Mouse (Mus musculus): ENCODE data around the gene A930002H24Rik. TPM values are rescaled to one million over a fixed set of nuclear protein-coding genes. Genes with fewer than 3 reads are reported as not detected.

The A930002H24Rik gene
- polyA plus RNA-seq (2016; fragmentation: Nextera tagmentation; extraction: Ambion mirVana): 1.9 and 4.5 TPM in 2 replicates

DNA sequence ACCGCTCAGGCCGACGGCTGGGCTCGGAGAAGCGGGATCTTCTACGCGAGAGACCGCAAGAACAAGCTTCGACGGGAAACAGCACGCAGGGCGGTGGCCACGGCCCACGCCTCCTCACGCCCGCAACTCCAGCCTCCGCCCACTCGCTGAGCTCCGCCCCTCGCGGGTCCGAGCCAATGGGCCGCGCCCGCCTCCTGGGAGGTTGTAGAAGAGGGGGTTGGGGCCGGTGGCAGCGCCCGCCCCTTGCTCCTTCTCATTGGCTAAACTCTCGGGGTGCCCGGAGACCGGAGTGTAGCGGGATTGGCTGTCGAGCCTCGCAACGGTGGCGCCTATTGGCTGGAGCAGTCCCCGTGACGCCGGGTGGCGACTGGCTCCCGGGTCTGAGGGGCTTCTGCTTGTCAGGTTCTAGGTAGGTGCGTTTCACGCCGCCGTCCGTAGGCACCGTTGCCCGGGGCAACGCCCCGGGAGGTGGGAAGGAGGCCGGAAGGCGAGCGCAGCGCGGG, at the start of gene A930002H24Rik:
Gene A930002H24Rik (minus strand): TSS at position 145 of the 503 bp plus-strand sequence.
- Histone ChIP-seq H3K4me2 (peak within 1 kb of the TSS; percentile 84), H3K36me3 (no peaks in the 10 kb centered on the region), H3K9ac (replicated peaks) (peak within 1 kb of the TSS; percentile 84), H3K27me3 (no peaks in the 10 kb centered on the region), H3K9me3 (no peaks in the 10 kb centered on the region), H3K4me3 (replicated peaks) (peak within 1 kb of the TSS; percentile 86), H3K27ac (peak within 1 kb of the TSS; percentile 70), H3K4me1 (replicated peaks) (peaks cover 4% of the 10 kb centered on the region)
- under 1% methylated on average over 55 of the region's 55 CpGs for WGBS
- ATAC-seq (ENCODE audit: insufficient number of reproducible peaks, insufficient read depth, low FRiP score, low TSS enrichment, low read depth): peak; percentile 99

DNA sequence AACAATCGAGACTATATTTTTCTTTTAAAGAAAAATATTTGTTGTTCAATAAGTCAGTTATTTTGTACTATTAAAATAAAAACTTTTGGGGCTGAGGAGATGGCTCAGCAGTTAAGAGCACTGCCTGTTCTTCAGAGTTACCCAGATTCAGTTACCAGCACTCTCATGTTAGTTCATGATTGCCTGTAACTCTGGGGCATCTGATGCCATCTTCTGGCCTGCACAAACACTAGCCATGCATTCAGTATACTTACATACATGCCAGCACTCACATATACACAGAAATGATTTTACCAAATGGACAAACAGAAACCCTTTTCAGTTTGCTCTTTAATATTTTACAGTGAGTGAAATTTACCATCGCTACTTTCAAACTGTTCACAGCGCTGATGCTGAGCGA, 45.7 kb upstream of the A930002H24Rik start:
- Histone ChIP-seq H3K27ac (no peak overlapping the region), H3K27me3 (no peaks in the 10 kb centered on the region), H3K9me3 (0 out of 2 replicates have a peak, but pooled peaks cover 3% of the 10 kb centered on the region), H3K9ac (replicated peaks) (no peak overlapping the region), H3K36me3 (0 out of 2 replicates have a peak, but pooled peaks cover 2% of the 10 kb centered on the region), H3K4me2 (no peak overlapping the region), H3K4me1 (replicated peaks) (no peaks in the 10 kb centered on the region), H3K4me3 (replicated peaks) (no peak overlapping the region)
- ATAC-seq (ENCODE audit: insufficient number of reproducible peaks, insufficient read depth, low FRiP score, low TSS enrichment, low read depth): no peak
- 98% methylated on average over 4 of the region's 4 CpGs for WGBS

GRCm38 (mm10) chr17:63897050-63897449, 33.5 kb upstream of the A930002H24Rik start:
- 89% methylated on average over 7 of the region's 7 CpGs for WGBS
- H3K4me2 ChIP-seq: no peak overlapping the region
- H3K27ac ChIP-seq: no peak overlapping the region
- no peaks in the 10 kb centered on the region for H3K9me3 ChIP-seq
- no peaks in the 10 kb centered on the region for H3K27me3 ChIP-seq
- 0 out of 2 replicates have a peak, but pooled peaks cover 2% of the 10 kb centered on the region for H3K4me1 ChIP-seq (replicated peaks)
- H3K36me3 ChIP-seq: 0 out of 2 replicates have a peak, but pooled peaks cover 8% of the 10 kb centered on the region
- no peak overlapping the region for H3K4me3 ChIP-seq (replicated peaks)
- no peak for ATAC-seq (ENCODE audit: insufficient number of reproducible peaks, insufficient read depth, low FRiP score, low TSS enrichment, low read depth)
- H3K9ac ChIP-seq (replicated peaks): no peak overlapping the region

GRCm38 (mm10) chr17:63895829-63896228, 32.2 kb upstream of the A930002H24Rik start:
- H3K27me3 ChIP-seq: no peaks in the 10 kb centered on the region
- 86% methylated on average over 3 of the region's 3 CpGs for WGBS
- no peak overlapping the region for H3K27ac ChIP-seq

GRCm38 (mm10) chr17:63890611-63891010, 27.0 kb upstream of the A930002H24Rik start:
- Histone ChIP-seq H3K36me3 (no peaks in the 10 kb centered on the region), H3K27me3 (no peaks in the 10 kb centered on the region), H3K9ac (replicated peaks) (no peak overlapping the region), H3K4me1 (replicated peaks) (no peaks in the 10 kb centered on the region), H3K27ac (no peak overlapping the region), H3K4me2 (no peak overlapping the region), H3K9me3 (no peaks in the 10 kb centered on the region), H3K4me3 (replicated peaks) (no peak overlapping the region)
- no peak for ATAC-seq (ENCODE audit: insufficient number of reproducible peaks, insufficient read depth, low FRiP score, low TSS enrichment, low read depth)

More at GRCm38 (mm10) chr17:63895829-63896228, 32.2 kb upstream of the A930002H24Rik start:
- Histone ChIP-seq H3K4me2 (no peak overlapping the region), H3K4me1 (replicated peaks) (0 out of 2 replicates have a peak, but pooled peaks cover 2% of the 10 kb centered on the region), H3K9me3 (no peaks in the 10 kb centered on the region), H3K4me3 (replicated peaks) (no peak overlapping the region), H3K36me3 (0 out of 2 replicates have a peak, but pooled peaks cover 8% of the 10 kb centered on the region), H3K9ac (replicated peaks) (no peak overlapping the region)
- ATAC-seq (ENCODE audit: insufficient number of reproducible peaks, insufficient read depth, low FRiP score, low TSS enrichment, low read depth): no peak

DNA sequence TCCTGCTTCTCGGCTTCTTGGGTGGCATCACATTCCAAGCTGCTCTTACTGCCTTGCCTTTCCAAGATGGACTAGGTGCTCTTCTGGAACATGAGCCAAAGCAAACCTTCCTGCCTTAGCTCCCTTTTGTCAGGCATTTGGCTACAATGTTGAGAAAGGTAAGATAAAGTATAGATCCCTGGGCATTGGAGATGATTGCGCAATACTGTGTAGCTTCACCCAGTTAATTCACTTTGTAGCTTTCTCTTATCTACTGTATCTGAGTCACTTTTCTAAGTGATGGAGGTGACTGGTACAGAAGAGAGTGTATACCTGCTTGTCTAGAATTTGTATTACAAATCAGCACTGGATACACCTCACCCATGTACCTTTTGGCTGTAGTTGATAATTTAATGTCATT, 23.4 kb upstream of the A930002H24Rik start:
- Histone ChIP-seq H3K27me3 (no peaks in the 10 kb centered on the region), H3K9ac (replicated peaks) (no peak overlapping the region), H3K36me3 (no peaks in the 10 kb centered on the region), H3K4me1 (replicated peaks) (no peaks in the 10 kb centered on the region), H3K4me2 (no peak overlapping the region), H3K27ac (no peak overlapping the region), H3K9me3 (no peaks in the 10 kb centered on the region), H3K4me3 (replicated peaks) (no peak overlapping the region)
- no peak for ATAC-seq (ENCODE audit: insufficient number of reproducible peaks, insufficient read depth, low FRiP score, low TSS enrichment, low read depth)
- 94% methylated on average over 2 of the region's 2 CpGs for WGBS

DNA sequence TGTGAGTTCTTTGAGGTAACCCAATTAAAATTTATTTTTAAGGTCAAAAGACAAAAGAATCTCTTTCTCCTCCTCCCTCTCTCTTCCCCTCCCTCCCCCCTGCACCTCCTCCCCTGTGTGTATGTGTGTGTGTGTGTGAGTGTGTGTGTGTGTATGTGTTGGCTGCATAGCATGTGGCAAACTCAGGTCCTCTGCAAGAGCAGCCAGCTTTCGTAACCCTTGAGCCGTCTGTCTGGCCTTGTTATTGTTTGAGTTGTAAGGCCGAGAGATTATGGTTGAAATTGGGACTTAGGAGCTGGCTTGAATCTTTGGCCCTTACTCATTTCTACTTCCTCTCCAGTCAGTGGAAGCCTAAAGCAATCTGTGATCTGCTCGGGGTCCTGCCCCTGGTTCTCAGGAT, 16.4 kb upstream of the A930002H24Rik start:
- Histone ChIP-seq H3K36me3 (no peaks in the 10 kb centered on the region), H3K4me1 (replicated peaks) (no peaks in the 10 kb centered on the region), H3K27me3 (no peaks in the 10 kb centered on the region), H3K27ac (no peak overlapping the region), H3K9me3 (no peaks in the 10 kb centered on the region), H3K9ac (replicated peaks) (no peak overlapping the region), H3K4me2 (no peak overlapping the region), H3K4me3 (replicated peaks) (no peak overlapping the region)
- no peak for ATAC-seq (ENCODE audit: insufficient number of reproducible peaks, insufficient read depth, low FRiP score, low TSS enrichment, low read depth)
- 89% methylated on average over 4 of the region's 4 CpGs for WGBS

DNA sequence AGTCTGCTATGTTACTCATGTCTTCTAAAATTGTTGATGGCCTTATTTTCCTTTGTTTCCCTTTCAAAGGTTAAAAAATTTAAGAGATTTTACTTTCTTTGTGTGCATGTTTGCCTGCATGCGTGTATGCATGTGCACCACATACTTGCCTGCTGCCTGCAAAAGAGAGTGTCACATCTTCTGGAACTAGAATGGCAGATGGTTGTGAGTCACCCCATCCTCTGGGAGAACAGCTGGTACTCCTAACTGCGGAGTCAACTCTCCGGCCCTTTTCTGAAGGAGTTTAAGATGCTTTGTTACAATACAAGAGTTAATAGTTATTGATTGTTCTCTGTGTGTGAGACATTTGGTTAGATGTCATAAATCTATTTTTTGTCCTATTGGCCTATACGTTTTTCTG, 15.3 kb upstream of the A930002H24Rik start:
- Histone ChIP-seq H3K27ac (no peak overlapping the region), H3K4me3 (replicated peaks) (no peak overlapping the region), H3K9ac (replicated peaks) (no peak overlapping the region), H3K4me2 (no peak overlapping the region), H3K27me3 (no peaks in the 10 kb centered on the region), H3K36me3 (no peaks in the 10 kb centered on the region), H3K9me3 (no peaks in the 10 kb centered on the region), H3K4me1 (replicated peaks) (no peaks in the 10 kb centered on the region)
- ATAC-seq (ENCODE audit: insufficient number of reproducible peaks, insufficient read depth, low FRiP score, low TSS enrichment, low read depth): no peak
- WGBS: 88% methylated on average over 4 of the region's 4 CpGs

DNA sequence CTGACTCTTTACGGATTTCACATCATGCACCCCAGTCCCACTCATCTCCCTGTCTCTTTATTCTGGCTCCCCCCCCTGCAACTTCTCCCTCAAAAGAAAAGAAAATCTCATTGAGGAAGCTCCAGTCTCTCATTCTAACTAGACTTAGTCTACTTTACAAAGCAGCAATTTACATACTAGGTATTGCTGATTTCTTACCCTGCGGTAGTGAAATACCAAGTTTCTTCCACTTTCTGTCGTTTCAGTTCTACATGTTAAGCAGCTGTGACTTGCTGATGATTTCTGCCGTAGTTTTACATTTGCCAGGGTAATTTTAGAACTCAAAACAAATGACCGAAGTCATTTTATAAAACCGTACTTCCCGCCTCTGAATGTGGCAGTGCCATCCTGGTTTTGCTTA, 8.2 kb upstream of the A930002H24Rik start:
- WGBS: 91% methylated on average over 7 of the region's 7 CpGs
- no peak for ATAC-seq (ENCODE audit: insufficient number of reproducible peaks, insufficient read depth, low FRiP score, low TSS enrichment, low read depth)
- no peak overlapping the region for H3K4me3 ChIP-seq (replicated peaks)
- no peak overlapping the region for H3K4me2 ChIP-seq
- no peaks in the 10 kb centered on the region for H3K36me3 ChIP-seq
- H3K27me3 ChIP-seq: no peaks in the 10 kb centered on the region
- no peak overlapping the region for H3K9ac ChIP-seq (replicated peaks)
- H3K27ac ChIP-seq: no peak overlapping the region
- H3K9me3 ChIP-seq: no peaks in the 10 kb centered on the region
- no peaks in the 10 kb centered on the region for H3K4me1 ChIP-seq (replicated peaks)

- Histone ChIP-seq H3K36me3 (no peaks in the 10 kb centered on the region), H3K27me3 (no peaks in the 10 kb centered on the region), H3K9me3 (no peaks in the 10 kb centered on the region), H3K9ac (replicated peaks) (peak overlapping the region; percentile 84), H3K4me2 (peak overlapping the region; percentile 84), H3K4me1 (replicated peaks) (peaks cover 4% of the 10 kb centered on the region), H3K27ac (peak overlapping the region; percentile 70), H3K4me3 (replicated peaks) (peak overlapping the region; percentile 86)
- peak; percentile 72 for ATAC-seq (ENCODE audit: insufficient number of reproducible peaks, insufficient read depth, low FRiP score, low TSS enrichment, low read depth)
- WGBS: under 1% methylated on average over 47 of the region's 48 CpGs
Observed at GRCm38 (mm10) chr17:63864171-63864571, 580 bp upstream of the A930002H24Rik start.

DNA sequence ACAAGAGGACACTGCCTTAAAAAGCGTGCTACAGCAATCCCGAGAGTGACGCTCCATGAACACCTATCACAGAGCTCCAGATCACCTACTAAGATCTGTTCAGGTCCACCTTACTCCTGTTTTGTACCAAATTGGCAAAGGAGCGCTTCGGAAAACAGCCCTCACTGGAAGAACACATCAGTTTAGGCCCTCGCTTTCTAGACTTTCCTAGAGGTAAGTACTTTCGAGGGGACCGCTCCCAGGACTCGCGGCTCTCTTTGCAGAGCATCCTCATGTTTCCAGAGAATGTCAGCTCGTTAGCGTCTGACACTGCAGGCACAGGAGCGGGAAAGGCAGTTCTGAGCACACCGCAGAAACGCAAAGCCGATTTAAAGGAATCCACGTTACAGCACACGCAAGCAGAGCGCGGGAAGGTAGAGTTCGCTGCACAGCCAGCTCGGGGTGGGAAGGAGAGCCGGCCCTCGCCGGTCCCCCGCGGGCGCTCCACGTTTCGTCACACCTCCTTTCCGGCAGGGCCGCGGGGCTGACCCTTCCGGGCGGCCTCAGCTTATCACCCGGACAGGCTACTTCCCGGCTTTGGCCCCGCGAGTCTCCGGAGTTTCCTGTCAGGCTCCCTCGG, 470 bp downstream of the A930002H24Rik start, which contains the start of gene Fer:
Gene Fer (plus strand): TSS at position 51 of the 619 bp plus-strand sequence.
- H3K4me1 ChIP-seq (replicated peaks): peaks cover 4% of the 10 kb centered on the region
- no peaks in the 10 kb centered on the region for H3K9me3 ChIP-seq
- H3K27ac ChIP-seq: peak within 1 kb of the TSS; percentile 70
- 1% methylated on average over 41 of the region's 41 CpGs for WGBS
- peak within 1 kb of the TSS; percentile 84 for H3K4me2 ChIP-seq
- no peaks in the 10 kb centered on the region for H3K36me3 ChIP-seq
- ATAC-seq (ENCODE audit: insufficient number of reproducible peaks, insufficient read depth, low FRiP score, low TSS enrichment, low read depth): peak; percentile 32; the same call in 1 of the 2 replicates
- H3K4me3 ChIP-seq (replicated peaks): peak within 1 kb of the TSS; percentile 86
- H3K27me3 ChIP-seq: no peaks in the 10 kb centered on the region
- H3K9ac ChIP-seq (replicated peaks): peak within 1 kb of the TSS; percentile 84
